Mouse (Mus musculus) B cell, adult 2 months (primary cell): ENCODE measurements around the gene Rfx7.

Experiments used
- DNase-seq, 2 experiments: peaks; one replicate each; pipeline ENCODE4 v3.0.0; 2022

Gene Rfx7

DNA sequence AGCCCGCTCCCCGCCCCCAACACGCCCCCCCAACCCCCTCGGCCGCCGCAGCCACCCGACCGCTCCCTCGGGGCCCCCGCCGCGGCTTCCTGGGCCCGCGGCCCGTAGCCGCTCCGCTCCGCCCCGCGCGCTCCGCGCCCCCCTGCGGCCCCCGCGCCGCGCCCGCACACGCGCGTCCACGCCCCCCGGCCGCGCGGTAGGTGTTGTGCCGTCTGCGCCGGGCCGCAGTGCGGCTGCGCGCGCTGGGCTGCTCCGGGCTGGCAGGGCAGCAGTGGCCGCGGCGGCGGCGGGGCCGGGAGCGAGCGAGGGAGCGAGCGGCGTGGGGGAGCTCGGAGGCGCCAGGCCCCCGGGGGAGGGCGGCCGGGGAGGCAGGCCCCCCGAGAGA, at the start of gene Rfx7:
TSS of gene Rfx7 (plus strand) at position 245 of the 385 bp plus-strand sequence.
- peak; percentile 77 to 81 for DNase-seq

DNA sequence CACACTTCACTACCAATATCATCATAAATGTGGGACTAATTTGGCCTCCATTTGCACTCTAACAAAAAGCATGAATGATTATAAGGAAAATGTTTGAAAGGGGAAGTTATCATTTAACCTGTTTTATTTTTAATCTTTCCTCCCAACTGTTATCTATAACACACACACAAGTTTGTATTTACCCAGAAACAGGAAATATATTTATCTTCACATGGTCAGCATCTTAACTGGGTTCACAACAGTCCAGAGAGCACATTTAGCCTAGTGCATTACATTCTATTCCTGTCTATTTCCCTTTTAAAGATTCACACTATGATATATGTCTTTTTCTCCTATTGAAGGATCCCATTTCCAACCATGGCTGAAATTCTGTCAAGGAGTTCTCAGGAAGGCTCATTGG, 43.5 kb upstream of the Rfx7 start:
- no peak for DNase-seq

- no peak for DNase-seq
Observed at GRCm38 (mm10) chr9:72489131-72489530, 42.9 kb upstream of the Rfx7 start.

GRCm38 (mm10) chr9:72491559-72492193, 40.4 kb upstream of the Rfx7 start:
- DNase-seq, result peak; percentile 95

DNA sequence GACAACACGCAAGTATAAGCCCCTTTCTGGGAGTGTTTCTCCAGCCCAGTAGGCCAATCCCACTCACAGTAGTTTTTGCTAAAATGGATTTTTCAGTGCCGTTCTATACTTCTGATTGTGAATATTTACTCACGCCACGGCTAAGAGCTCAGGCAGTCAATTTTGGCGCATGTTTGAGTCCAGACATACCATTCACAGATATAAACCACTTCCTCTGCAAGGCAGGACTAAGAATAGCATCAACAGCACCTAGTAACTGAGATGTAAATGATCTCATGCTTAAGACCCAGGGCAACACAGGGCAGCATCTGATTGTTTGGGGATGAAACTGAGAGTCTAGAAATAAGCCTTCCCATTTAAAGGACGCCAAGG, 39.9 kb upstream of the Rfx7 start, which contains the start of gene Tex9:
TSS of gene Tex9 (minus strand) at position 19 of the 372 bp plus-strand sequence.
- no peak for DNase-seq

- DNase-seq, result peak; percentile 46 to 55
Observed at GRCm38 (mm10) chr9:72493465-72493864, 38.6 kb upstream of the Rfx7 start.

DNA sequence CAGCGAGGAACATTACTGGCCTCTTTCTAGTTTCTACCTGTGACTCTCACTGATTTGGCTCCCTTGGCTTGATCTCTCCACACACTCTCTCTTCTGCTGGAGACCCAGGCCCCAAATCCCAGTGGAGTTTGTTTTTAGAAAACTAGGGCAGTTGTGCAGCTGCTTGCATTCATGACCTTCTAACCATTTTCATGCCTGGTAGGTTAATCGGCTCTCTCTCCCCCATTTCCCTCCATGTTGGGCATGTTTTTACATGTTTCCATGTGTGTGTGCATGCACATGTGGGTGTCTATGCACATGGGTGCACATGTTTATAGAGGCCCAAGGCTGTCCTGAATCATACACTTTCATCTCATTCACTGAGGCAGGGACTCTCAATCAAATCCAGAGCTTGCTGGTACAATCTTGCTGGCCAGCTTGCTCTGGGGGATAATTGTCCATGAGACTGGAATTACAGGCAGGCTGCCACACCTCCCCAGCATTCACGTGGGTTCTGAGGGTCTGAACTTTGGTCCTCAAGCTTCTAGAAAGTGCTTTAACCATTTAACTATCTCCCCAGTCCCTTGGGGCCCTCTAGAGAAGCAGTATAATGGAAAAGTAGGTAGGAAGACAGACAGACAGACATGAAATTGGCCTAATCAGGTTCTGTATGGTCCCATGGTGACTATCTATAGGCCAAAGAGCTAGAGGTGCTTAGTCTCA, 37.9 kb upstream of the Rfx7 start:
- no peak for DNase-seq

DNA sequence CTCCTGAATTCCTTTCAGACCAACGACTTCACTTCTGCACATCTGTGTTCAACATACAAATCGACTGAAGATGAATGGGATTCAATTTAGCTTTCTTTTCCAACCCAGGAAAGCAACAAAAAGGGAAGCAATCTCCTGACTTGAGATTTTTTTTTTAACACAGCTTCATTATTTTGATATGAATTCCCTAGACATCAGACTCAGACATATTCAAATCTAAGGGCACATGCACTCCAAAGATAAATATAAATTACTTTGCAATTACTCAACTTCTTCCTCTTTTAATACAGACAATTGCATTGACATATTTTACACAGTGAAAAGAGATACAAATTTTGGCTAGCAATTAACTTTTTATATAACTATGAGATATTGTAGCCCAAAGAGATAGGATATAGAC, 35.3 kb upstream of the Rfx7 start:
- DNase-seq, result no peak

- no peak for DNase-seq
Observed at GRCm38 (mm10) chr9:72497171-72497570, 34.9 kb upstream of the Rfx7 start.

DNA sequence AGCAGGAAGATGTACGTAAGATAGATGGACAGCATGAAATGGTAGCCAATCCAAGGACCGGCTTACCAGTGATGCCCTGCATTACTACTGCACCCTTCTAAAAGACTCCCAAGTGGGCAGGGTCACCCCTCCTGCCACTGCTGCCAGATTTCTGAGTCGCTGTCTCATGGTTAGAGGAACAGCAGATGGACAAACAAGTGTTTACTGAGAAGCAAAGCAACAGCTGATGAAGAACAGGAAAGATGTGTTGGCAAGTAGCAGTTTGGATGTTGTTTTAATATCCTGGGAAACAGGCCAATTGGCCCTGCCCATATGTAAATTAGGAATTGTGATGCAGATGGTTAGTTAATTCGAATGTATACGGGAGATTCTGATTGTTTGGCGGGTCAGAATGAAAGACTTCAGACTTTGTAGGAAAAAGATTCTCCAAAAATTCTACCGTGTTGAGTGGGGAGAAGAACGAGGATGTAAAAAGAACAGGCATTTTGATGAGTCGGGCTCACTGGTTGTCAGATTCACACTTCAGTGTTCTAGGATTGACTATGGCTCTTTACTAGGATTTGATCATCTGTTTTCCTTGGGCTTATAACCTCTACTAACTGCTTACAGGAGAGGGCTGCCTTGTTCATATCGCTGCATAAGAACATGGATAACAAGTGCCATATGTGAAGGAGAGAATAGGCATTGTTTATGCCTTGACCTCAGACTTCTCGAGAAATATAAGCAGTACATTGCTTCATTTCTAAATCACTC, 19.6 kb upstream of the Rfx7 start:
- no peak for DNase-seq

DNA sequence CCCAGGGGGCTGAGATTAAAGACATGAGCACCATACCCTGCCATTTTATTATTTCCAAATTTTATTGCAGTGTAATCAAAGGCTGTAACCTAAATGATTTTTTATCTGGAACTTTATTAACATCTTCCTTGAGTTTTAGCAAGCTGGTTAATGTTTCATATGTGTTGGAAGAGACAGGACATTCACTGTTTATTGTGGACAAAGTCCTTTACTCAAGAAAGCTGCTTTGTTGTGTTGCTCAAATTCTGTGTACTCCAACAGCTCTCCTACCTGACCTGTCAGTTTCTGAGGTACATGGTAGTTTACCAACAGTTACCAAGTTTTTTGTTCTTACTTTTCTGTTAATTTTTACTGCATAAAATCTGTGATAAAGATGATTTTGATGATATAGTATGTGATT, 16.7 kb upstream of the Rfx7 start:
- DNase-seq, result no peak

DNA sequence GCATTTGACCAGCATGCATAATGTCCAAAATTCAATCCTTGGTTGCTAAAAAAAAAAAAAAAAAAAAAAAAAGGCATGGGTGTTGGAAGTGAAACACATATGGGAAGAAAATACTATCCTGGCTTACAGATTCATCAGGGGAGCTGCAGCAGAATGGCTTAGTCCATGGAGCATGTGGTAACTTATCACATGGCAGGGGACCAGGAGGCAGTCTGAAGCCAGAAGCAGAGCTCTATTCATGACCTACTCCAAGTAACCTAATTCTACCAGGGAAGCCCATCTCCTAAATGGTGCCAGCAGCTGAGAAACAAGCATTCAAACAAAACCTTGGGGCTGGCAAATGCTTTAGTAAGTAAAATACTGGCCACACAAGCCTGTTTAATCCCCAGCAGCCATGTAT, 12.8 kb upstream of the Rfx7 start:
- no peak for DNase-seq

DNA sequence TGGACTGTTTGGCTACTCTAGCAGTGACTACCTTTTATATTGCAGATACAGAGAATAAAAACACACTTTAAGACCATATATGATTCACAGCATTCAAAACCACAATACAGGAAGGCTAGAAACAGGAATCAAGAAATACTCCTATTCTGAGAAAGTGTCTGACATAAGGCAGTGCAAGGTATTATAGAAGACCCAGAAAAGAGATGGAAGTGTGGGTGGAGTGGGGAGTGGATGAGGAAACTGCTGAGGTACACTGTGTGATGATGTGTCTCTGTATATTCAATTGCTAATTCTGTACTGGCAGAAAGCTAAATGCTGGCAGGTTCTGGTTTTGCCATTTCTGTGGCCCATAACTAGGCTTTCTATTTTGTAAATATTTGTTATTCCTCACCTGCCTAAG, 11.2 kb upstream of the Rfx7 start:
- DNase-seq, result no peak

DNA sequence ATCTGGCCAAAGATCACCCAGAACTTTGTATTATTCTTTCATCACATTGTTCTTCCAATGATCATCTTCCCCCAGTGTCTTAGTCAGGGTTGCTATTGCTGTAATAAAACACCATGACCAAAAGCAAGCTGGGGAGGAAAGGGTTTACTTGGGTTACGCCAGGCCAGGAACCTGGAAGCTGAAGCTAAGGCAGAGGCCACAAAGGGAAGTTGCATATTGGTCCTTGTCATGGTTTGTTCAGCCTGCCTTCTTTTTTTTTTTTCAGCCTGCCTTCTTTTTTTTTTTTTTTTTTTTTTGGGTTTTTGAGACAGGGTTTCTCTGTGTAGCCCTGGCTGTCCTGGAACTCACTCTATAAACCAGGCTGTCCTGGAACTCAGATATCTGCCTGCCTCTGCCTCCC, 5.9 kb upstream of the Rfx7 start:
- no peak for DNase-seq

DNA sequence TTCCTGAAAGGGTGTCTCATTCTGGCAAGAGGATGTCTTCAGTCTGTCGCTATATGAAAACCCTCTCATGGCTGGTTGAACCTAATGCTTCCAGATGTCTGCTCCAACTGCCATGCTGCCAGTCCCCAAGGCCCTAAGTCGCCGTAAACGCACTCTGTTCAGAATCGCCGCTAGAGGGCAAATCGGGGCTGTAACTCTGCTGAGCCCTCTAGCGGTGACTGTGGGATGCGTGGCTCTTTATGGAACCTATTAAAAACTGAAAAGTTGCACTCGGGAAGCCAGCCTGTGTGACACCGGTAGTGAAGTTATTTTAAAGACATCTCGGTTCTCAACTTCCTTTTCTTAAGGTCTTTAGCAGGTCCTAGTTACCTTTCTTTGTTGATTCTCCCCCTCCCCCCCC, 1.8 kb upstream of the Rfx7 start:
- peak; percentile 92 to 93 for DNase-seq

DNA sequence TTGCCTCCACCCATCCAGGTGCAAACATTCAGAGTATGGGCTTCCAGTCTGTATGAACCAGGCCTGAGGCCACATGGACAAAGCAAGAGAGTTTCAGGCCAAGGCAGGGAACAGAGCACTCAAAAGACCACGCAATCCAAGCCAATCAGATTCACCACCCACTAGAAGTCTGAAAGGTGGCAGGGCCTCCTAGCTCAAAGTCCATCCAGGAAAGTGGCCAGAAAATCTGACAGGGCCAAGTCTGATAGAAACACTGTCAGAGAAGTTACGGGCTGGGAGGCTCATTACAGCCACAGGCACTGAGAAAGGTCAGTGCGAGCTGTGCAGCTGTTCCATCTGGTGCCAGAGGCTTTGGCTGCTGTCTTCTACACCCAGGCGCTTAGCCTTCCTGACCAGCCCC, 1.2 kb upstream of the Rfx7 start:
- DNase-seq, result no peak

- DNase-seq, result peak; percentile 89 to 91
Observed at GRCm38 (mm10) chr9:72531291-72531995, 597 bp upstream of the Rfx7 start.

DNA sequence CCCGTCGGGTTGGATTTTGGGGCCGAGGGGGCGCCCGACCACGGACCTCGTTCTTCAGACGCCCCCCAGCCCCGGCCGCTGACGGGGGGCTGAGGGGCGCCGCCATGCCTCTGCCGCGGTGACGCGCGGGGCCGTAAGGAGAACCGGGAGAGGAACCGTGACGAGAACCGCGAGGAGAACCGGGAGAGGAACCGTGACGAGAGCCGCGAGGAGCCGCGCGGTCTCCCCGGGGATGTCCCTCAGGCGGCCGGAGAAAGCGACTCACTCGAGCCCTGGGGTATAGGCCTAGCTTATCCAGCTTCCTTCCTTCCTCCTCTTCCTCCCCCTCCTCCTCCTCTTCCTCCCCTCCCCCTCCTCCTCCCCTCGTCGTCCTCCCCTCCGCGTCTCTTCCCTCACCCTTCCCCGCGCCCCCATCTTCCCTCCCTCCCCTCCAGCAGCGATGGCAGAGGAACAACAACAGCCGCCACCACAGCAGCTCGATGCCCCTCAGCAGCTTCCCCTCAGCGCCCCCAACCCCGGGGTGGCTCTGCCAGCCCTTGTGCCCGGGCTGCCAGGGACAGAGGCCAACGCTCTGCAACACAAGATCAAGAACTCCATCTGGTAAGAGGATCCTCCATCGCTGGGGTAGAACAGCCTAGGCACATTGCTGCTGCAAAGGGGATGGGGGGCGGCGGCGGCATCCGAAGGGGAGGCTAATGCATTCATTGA, 495 bp downstream of the Rfx7 start:
- peak; percentile 61 to 64 for DNase-seq

- DNase-seq, result no peak
Observed at GRCm38 (mm10) chr9:72533089-72533415, 1.0 kb downstream of the Rfx7 start.

DNA sequence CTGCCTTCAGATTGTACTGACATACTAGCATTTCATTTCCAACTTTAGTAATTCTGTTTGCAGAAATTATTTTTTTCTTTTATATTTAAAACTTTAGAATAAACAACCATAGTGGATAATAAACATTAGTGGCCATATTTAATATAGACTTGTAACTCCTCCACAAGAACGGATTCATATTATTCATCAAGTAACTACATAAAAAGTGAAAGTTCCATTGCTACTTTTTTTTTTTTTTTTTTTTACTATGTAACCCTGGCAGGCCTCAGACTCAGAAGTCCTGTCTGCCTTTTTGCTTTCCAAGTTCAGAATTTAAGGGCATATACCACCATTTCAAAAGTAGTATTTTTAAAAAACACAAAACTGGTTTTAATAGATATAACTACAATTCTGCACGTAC, 2.9 kb downstream of the Rfx7 start:
- no peak for DNase-seq

DNA sequence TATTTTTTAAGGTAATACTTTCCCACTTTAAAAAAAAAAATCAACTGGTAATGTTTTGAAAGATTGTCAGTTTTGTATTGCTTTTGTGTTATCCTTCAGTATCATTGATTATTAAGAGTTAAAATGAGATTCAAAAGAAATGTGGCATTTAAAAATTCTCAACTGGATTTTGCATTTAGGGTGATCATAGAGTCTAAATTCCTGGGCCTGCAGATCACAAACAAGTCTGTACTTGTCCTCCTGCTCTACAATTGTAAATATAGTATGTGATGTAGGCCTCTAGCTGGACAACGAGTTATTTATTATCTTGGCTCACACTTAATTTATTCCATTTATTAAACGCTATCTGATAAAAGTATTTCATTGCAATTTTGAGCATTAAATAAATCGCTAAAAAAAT, 3.4 kb downstream of the Rfx7 start:
- DNase-seq, result no peak

DNA sequence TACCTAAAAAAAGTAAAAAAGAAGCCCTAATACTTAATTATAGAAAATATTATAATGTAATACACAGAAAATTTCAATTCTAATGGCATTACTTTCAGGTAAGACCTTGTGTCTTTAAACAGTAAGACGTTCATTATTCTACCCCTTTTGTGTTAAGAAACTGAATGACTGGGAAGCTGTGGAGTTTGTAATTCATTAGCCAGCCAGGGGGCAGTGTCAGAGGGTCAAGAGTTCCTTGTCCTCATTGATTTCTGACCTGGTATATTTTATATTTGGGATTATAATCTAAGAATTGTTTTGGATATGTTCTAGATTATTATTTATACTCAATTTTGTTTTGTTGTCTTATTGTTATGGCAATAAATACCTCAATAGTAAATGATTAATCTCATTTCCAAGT, 5.0 kb downstream of the Rfx7 start:
- no peak for DNase-seq

DNA sequence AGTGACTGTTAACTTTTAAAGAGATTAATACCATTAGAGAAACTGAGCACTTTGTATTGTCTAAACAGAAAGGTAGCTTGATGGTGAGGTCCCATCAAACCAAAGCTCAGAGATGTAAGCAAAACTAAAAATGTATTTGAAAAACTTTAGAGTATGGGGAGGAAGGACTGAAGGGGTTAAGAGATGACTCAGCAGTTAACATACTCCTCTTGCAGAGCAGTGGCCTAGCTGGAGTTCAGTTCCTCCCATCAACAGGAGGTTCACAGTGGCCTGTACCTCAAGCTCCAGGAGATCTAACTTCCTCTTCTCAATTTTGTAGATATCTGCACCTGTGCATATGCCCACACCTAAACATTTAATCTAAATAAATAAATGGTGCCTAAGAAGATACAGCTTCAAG, 11.6 kb downstream of the Rfx7 start:
- DNase-seq, result peak; percentile 11 to 34
